Mouse (Mus musculus): ENCODE data around the gene Bmper.
A peak's percentile ranks its signal among the peaks of the same experiment; 100 is the strongest.

Gene Bmper

DNA sequence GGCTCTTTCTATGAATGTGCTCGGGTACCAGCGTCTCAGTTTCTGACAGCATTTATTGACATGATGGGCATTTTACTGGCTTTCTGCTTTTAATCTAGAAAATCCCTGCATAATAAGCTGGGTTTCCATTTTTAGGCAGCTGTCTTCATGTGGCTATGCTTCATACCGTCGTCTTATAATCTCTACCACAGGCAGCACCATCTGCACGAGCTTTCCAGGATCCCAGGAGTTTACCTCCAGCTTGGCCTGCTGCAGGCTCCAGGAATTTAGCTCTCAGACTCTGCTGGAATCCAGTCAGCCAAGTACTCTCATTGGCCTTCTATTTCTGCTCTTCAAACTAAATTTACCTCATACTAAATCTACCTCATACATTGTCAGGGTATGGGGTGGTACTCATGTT, 219.3 kb downstream of the Bmper start:
- DNase-seq, result no peak

DNA sequence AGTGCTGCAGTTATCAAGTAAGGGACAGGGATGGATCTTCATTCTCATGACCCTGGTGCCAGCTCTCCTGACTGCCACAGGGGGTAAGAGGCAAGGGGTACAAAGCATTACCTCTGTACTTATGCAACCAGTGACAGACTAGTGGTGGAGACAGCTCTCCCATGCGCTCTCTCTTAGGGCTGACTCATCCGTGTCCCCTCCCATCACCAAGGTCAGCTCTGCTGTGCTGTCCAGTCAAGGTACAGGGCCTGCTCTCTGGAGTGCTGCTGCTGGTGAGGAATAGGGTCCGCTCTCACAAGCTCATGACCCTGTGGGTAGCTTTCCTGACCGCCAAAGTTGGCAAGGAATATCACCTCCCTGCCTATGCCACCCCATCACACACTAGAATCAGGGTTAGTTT, 222.1 kb downstream of the Bmper start:
- DNase-seq, result no peak

DNA sequence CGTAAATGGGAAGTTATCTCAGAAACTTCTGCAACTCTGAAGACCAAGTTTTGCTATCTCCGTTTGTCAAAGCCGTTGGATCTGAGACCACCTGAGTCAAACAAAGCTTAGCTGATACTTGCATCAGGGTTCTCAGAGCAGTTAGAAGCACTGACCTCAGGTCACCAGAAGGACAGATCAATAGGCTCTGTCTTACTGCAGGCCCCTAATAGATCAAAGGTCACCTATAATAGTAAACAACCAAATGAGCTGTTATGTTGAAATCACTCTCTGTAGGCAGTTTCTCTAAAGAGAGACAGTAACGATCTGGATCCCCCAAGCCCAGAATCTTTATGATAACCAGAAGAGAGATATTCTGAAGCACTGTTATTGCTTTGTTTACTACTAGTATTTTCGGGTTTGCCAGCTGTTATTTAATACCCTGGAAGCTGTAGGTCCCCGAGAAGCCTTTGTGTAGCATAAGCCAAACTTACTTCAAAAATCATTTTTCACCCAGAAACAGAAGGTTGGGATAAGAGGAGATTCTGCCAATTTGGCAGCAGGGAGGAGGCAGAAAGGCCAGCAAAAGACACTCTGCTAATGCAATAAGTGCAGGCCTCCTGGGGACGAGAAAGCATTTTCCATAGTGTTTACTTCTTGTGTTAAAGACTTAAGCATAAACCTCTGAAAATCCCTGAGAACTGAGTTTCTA, 224.5 kb downstream of the Bmper start:
- no peak for DNase-seq

DNA sequence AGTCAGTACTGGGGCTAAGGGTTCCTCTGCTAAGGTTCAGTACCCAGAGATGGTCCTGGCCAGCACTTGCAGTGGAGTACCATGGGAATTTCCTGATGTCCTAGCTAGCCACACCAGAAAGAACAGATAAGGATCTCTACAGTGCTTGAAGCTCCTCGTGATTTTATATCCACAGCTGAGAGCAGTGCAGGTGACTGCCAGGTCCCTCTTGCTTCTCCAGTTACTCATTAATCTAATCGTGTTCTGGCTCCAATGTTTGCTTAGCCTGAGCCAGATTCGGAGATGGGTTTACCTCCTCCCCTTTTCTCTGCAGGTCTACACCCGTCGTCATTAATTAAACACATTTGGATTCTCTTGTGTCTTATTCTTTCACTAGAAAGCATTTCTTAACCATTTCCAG, 230.4 kb downstream of the Bmper start:
- no peak for DNase-seq

DNA sequence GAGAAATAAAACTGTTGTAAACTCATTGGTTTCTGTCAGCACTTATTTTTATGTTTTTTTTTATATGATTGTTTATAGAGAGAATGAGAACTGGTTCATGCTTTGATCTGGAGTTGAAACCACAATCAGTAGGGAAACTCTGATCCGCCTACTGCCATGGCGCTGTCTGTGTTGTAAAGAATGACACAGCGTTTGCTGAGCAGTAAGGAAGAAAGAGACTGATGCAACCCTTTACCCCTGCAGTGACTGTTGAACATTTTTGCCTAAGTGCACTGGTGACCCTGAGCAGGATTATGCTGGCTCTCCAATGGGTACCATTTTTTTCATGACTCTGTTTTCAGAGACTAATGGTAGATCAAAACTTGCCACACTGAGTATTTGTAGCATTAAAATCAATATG, 234.3 kb downstream of the Bmper start:
- DNase-seq, result no peak

DNA sequence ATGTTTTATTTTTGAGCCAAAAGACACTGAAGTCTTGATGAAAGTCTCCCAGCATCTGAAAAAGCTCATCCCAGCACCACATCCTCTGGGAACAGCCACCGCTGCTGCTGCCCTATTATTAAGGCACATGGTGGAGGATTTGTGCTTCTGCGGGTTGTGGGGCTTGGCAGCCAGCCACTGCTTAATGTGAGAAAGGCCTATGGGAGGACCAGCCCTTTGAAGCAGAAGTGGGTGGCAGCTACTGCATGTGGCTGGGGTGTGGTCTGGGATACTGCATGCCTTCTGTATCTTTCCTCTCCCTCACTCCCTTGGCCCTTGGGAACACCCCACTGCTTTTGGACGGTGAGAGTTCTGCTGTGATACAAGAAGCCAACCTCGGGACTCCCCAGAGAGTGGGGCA, 237.8 kb downstream of the Bmper start:
- DNase-seq, result peak; percentile 17

DNA sequence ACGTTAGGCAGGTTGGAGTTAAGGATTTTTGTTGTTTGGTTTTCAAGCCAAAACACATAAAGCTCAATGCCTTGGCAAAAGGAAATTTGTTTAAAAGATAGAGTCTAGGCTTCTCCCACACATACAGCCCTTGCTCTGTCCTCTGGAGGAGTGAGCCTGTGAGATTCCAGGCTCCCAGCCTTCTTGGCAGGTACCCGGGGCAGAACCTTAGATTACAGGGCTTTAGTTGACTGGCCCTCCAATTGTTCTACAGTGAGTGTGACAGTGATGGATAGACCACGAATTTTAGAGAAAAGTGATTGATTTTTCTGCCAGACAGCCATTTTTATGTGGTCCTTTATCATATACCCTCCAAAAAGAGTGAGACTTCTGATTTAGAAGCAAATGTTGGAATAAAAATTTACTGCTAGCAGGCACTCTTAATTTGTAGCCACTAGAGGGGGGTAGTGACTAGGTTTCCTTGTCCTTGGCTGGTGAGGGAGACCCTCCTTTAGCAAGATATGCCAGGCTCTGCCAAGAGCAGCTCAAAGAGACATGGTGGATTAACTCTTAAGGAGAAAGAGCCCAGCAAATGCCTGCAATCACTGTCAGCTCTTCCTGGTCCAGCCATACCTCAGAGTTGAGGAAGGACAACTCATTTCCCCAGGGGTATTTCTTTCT, 240.2 kb downstream of the Bmper start:
- peak; percentile 25 for DNase-seq

DNA sequence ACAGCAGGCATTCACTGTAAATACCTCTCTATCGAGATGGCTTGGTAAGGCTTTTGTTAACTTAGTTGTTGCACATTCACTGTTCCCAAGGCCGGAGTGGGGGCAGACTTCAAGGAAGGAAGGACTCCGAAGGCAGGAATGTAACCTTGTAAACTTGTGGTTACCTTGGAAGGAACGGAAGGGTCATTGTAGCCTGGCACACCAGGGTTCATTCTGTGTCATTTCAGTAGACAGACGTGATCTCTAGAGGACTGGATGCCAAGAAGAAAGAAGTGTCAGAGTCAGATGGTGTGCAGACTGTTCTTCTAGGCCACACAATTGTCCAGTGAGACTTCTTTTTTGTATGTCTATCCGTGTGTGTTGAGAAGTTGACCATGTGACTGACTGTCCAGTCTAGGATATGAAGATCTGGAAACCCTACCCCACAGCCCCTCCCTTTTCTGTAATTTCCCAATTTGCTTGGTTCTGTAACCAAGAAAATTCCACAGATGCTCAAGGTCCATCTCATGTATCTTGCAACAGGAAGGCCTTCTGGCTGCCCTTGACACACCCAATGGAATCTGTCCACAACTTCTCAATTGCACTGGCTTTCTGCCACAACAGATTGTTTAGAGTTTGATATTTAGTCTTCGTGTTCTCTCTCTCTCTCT, 242.2 kb downstream of the Bmper start:
- DNase-seq, result no peak

DNA sequence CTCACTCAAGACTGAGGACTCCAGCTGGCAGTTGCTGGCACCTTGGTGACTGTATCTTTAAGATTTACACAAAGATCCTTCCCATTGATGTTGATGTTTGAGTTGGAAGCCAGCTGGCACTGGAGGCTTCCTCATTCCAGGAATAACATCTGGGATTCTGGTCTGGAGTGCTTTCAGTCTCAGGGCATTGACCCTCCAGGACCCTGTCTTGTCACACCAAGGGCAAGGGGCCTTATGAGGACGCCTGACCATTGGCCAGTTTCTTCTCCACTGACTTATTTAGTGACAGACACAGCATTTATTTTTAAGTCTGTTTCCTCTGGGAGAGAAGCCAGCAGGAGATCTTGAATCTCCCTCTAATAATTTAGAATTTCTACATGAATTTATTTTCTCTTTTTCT, 247.0 kb downstream of the Bmper start:
- no peak for DNase-seq

DNA sequence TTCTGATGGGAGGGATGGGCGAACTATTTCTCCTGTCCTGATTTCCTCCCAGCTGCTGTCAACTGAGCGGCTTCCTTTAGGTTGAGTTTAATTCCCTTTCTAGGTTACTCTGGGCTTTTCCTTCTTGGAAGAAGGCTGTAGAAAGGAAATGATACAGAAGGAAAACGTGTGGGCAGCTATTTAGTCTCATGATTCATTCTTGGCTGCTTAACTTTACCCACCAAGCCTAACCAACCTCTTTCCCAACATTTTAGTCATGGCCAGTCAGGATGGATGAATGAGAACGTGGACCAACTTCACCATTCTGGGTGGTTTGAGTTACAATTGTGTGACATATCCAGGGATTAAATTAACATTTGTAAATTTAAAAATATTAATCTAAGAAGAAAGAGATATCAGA, 263.0 kb downstream of the Bmper start:
- DNase-seq, result no peak

DNA sequence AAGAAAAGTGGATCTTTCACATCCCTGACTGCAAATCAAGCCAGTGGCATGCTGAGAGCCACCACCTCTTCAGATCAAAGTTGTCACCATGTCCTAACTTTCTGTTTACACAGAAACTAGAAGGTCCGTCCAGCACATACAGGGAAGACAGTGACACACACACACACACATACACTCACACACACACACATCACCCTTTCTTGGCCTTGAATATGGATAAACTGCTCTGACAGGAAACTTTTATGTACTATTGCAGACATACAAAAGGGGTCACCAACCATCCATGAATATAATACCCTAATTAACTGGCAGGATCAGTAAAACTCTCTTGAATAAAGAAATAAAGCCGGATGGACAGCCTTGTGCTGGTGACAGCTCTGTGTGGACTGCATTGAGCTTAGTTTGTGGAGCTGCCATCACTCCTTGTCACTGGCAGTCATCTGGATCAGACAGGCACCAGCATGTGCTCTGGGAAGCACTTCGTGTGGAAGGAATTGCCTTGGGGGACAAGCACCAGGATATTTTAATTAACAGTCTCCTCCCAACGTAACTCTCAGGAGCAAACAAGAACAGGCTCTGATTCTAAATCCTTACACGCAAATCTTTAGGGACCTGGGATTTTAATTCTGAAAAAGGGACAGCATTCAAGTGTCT, 264.0 kb downstream of the Bmper start:
- no peak for DNase-seq

DNA sequence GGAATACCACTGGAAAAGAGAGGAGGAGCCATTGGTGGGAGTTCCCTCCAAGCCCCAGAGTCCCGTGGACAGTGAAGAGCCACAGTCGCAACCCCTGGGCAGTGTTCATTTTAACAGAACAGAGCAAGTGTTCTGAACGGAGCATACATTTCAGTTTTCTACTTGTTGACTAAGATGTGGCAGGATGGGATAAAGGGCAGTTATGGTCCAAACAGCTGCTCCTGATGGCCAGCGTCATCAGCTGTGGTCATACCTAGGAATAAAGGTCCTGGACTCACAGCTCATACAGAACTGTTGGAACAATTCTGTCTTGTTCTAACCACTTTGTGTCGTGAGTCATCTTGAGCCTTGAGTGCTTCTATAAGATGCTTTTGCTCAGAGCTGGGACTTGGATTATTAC, 265.4 kb downstream of the Bmper start:
- no peak for DNase-seq

DNA sequence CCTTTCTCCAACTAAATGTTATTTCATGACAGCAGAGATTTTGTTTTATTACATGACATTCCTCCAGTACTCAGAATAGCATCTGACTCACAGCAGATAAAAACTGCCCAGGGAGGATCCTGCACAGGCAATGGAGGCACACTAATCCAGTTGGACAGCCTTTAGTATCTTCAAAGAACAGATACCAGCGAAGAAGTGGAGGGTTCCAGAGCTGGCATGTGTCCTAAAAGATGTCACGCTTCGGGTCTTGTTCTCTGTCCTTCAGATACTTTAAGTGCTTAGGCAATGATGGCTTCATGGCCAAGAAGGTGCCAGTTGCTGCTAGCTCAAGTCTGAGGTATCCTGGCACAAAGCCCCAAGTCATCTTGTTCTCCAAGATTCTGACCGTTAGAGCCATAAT, 272.5 kb downstream of the Bmper start:
- no peak for DNase-seq

DNA sequence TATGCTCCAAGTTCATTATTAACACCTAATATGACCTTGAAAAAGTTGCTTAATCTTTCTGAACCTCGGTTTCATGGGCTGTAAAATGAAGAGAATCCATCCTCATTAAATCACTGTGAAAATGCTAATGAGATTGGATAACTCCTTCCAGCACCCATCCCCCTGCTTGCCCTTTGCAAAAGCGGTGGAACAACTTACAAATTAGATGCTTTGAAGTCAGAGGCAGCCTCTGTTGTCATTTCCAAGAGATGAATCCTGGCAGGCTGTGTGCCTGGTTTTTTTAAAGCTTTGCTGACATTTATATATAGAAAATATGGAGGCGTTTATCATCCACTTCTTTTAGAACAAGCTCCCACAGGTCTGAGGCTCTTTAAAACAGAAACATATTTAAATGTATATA, 274.8 kb downstream of the Bmper start:
- peak; percentile 45 for DNase-seq

DNA sequence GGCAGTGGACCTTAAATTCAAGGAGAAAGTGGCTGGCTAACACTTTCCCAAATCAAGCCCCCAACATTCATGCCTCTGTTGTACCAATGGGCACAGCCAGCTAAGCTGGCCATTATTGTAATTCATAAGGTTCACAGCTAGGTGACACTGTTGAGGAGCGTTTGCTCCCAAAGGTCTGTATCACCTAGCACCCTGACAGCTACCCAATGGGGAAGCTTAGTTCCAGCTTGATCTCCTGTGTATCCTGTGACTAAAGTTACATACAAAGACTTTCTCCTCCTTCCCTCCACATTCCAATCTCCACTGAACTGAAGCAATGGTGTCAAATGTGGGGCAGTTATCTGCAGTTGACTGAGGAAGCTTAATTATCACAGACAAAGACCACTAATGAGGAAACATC, 311.0 kb downstream of the Bmper start:
- no peak for DNase-seq
